Mouse (Mus musculus) kidney, adult 9 months (tissue): ENCODE results near the gene Atp5s.

Experiments
- DNase-seq: peaks from one replicate; pipeline ENCODE4 v3.0.0; 2022

Atp5s gene

DNA sequence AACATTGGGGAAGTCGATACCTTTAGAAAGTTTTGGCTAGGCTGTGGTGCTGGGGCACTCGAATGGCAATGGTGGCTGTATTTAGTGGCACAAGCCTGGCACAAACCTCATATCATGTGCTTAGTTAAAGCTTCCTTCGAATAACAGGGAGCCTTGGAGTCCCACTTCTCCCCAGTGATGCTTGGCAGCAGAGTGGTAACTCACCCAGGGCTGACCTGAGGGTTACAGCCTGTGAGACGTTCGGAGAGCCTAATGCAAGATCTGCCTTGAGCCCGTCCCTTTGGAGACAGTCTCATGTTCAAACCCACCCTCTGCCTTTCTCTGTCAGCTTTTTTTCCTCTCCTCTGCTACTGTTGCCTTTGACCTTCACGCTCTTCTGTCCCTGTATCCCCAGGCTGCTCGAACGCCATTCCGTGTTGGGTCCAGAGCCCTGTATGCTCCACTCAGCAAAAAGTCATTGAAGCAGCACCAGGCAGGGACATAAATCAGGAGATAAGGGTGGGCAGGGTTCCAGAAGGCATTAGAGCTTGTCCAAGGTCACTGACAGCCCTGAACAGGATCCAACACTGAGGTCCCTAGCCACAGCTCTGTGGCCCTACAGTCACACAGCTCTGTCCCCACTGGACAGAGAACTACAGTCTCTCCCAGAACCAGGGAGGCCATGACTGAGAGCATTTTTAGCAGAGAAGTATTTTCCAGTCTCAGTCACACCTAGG is 57.3 kb downstream of the Atp5s start:
- DNase-seq = peak; percentile 98

GRCm38 (mm10) chr12:69783247-69784025 is 58.7 kb downstream of the Atp5s start:
- DNase-seq = peak; percentile 93

DNA sequence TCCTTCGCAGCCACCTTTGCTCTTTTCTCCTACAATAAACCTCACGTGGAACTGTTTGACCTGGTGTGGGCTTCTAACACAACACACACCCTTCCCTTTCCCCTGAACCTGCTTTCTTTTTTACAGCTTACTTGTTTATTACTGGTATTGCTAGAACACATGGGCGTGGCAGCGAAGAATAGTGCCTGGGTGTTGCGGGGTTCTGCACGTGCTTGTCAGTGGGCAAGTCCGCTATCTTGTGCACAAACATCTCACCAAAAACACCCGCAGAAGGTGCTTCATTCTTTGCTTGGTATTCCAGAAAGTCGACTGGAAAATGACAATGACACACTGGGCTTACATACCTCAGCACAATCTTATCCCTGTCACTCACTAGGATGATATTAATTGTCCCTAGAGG is 60.7 kb downstream of the Atp5s start:
- DNase-seq = no peak

GRCm38 (mm10) chr12:69788380-69788779 is 63.6 kb downstream of the Atp5s start:
- no peak for DNase-seq

DNA sequence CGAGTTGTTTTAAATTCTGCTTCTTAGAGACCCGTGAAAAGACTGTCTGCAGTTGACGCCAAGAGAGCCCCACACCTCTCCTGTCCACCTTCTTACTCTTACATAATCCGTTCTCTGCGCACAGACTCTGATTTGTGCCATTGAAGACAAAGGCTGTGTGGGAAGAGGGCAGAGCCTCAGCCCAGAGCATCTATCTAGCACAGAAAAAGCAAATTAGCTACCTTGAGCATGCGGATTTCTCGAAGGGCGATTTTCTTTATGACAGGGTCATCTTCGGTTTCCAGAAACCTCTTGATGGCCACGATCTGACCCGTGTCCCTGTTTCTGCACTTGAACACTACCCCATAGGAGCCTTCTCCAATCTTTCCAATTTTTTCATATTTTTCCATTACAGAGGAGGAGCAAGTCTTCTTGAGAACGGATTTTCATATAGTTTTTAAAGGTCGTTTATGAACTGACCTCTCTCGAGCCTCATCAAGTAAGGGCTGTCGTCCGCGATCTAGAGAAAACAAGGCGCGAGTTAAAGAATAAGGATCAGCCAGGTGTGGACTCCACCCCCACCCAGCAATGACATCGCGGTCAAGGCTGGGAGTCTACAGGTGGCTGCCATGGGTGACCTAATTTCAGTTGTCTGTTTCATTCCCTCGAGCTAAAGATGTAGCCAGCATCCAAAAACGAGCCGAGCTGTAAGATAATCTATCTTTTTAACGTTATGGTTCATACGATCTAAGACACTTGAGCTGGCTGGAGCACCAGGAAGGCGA is 65.2 kb downstream of the Atp5s start:
- DNase-seq = peak; percentile 72

GRCm38 (mm10) chr12:69790530-69791505 is 66.1 kb downstream of the Atp5s start, which contains the start of gene Cdkl1:
Gene Cdkl1, minus strand, starts transcription at chr12:69791267.
- peak; percentile 89 for DNase-seq
